Mouse (Mus musculus) large intestine, adult 2 months (tissue): ENCODE data around the gene Tusc2. TPM values are rescaled to one million over a fixed set of nuclear protein-coding genes. Genes with fewer than 3 reads are reported as not detected.
A peak's percentile ranks its signal among the peaks of the same experiment; 100 is the strongest.
"Not testable (repeated sequence)": the region's sequence is repeated elsewhere in the genome, so short reads cannot be mapped to it uniquely, and the experiment has no call there.

Experiments used
- DNase-seq: peaks from one replicate; pipeline ENCODE4 v3.0.0-alpha.2; 2012; ENCODE audit warnings: low read depth, low spot score
- WGBS: fragments of 180-500 bp; shearing (Covaris S2); methylation state at CpG from one replicate; pipeline ENCODE4 v1.1.7; 2018; 5-methylcytosine and 5-hydroxymethylcytosine counted together
- polyA plus RNA-seq: library from polyadenylated mRNA; depleted of rRNA; stranded (reverse); fragments of >200 nt; gene quantifications from 2 replicates; pipeline ENCODE4 v1.2.3, GENCODE M21; 2012

The Tusc2 gene
- polyA plus RNA-seq, 1 experiment, result 46.3 TPM

DNA sequence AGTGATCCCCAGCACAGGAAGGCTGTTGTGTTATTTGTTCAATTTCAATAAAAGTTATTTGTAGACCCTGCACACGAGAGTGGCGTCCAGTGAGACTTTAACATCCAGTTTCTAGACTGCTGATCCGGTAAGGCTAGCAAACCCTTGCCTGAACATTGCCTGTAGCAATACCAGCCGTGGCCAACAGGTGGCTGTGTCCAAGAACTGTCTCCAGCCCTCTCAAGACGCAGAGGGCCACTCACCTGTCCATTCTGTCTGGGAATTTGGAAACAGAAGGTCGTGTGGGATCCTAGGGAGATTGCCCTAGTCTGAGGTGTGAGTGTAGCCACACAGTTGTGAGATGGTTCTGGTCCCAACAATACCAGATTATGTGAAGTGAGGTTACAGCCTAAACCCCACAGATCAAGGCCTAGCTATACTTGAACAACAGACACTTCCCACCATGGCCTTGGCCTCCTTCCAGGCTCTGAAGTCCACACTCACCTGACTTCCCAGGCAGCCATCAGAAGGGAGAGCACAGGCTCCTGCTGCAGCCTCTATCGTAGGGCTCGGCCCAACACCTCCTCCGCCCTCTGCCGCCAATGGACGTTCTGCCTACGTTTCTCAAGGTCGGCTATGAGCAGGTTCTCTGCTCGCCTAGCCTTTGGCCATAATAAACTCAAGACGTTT lies 3.1 kb downstream of the Tusc2 start:
- DNase-seq, result peak; percentile 83
- 14% methylated on average over 15 of the region's 15 CpGs for WGBS

- WGBS, result 29% methylated on average over 3 of the region's 3 CpGs
- no peak for DNase-seq
These were observed 3.8 kb downstream of the Tusc2 start for GRCm38 (mm10) chr9:107566855-107567254.

- WGBS, result 16% methylated on average over 18 of the region's 18 CpGs
- no peak for DNase-seq
These were observed 4.8 kb downstream of the Tusc2 start, which contains the start of gene Hyal2 for GRCm38 (mm10) chr9:107567702-107568319. TSS of gene Hyal2 (plus strand) at chr9:107567945.

- WGBS, result 0% methylated on average over 41 of the region's 41 CpGs
These were observed 5.5 kb downstream of the Tusc2 start for GRCm38 (mm10) chr9:107568331-107569261.

GRCm38 (mm10) chr9:107569270-107569669 lies 6.2 kb downstream of the Tusc2 start:
- under 1% methylated on average over 23 of the region's 23 CpGs for WGBS
- no peak for DNase-seq

More at GRCm38 (mm10) chr9:107568331-107569261, 5.5 kb downstream of the Tusc2 start:
- DNase-seq, result peak; percentile 82

- DNase-seq, result no peak
- WGBS, result 27% methylated on average over 13 of the region's 13 CpGs
These were observed 7.0 kb downstream of the Tusc2 start for GRCm38 (mm10) chr9:107570016-107570415.

DNA sequence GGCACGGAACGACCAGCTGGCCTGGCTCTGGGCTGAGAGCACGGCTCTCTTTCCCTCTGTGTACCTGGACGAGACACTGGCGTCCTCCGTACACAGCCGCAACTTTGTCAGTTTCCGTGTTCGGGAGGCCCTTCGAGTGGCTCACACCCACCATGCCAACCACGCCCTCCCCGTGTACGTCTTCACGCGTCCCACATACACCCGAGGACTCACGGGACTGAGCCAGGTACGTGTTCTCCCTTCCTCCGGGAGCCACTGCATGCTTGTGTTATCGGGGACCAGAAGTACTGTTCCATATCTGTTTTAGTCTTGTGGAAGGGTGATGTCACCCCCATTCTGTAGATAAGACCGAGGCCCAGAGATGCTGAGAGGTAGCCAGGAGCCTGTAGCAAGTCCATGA lies 7.8 kb downstream of the Tusc2 start:
- no peak for DNase-seq
- WGBS, result 40% methylated on average over 21 of the region's 21 CpGs

DNA sequence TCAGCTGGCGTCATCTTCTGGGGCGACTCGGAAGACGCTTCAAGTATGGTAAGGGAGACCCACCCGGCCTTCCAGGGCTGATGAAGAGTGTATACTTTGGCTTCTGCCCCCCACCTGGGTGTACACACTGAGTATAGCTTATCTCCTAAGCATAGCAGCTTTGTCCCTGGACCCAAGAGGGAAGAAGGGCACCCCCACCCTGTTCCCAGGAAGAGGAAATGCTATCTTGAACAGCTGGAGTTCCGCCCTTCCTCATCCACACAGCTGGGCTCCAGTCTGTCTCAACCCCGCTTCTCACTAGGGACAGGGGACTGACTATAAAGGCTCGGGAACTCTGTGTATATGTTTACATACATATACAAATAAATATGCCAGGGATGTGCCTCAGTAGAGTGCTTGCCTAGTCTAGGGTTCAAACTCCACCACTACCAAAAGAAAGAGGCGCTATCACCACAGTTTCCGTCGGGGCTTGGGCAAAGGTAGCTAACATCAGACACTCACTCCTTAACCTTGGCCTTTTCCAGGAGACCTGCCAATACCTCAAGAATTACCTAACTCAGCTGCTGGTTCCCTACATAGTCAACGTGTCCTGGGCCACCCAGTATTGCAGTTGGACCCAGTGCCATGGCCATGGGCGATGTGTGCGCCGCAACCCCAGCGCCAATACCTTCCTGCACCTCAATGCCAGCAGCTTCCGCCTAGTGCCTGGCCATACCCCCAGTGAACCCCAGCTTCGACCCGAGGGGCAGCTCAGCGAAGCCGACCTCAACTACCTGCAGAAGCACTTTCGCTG lies 8.7 kb downstream of the Tusc2 start:
- no peak for DNase-seq
- 66% methylated on average over 22 of the region's 22 CpGs for WGBS

- no peak for DNase-seq
- 98% methylated on average over 2 of the region's 2 CpGs for WGBS
These were observed 9.2 kb downstream of the Tusc2 start for GRCm38 (mm10) chr9:107572327-107572662.

- DNase-seq, result not testable (repeated sequence)
- WGBS, result 85% methylated on average over 6 of the region's 6 CpGs
These were observed 10.7 kb downstream of the Tusc2 start for GRCm38 (mm10) chr9:107573774-107574173.

DNA sequence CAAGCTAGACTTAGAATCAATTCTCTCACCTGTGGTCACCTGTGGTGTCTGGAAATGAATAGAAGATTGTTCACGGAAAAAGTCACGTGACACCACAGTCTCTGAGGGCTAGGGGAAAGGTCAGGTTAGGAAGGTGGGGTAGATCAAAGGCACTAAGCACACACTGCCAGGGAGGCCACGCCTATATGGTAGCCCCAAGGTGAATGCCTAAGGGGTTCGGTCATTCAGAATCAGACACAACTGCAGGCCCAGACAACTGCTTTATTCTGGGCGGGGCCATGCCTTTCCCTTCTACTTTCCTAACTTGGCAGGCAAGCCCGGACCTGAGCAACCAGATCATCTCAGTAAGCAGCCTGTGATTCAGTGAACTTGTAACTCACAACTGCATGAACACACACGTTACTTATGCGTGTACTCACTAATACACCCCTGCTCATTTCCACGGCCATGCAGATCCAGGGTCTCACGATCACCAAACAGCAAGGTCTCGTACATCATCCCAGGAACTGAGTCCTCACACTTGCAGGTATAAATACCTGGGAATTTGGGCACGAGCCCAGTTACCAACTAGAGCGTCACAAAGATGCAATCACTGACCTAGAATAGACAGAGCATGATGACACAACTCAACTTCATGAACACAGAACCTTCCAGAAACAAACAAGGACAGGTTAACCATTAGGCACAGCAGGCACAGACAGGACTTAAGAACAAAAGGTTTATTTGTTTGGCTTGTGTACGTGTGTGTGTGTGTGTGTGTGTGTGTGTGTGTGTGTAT lies 12.7 kb downstream of the Tusc2 start:
- WGBS, result 27% methylated on average over 14 of the region's 14 CpGs
- peak; percentile 78 for DNase-seq

GRCm38 (mm10) chr9:107576357-107577107 lies 13.5 kb downstream of the Tusc2 start, which contains the start of gene Hyal1:
TSS of gene Hyal1 (plus strand) at chr9:107576927.
- 9% methylated on average over 16 of the region's 16 CpGs for WGBS
- no peak for DNase-seq

GRCm38 (mm10) chr9:107577871-107578270 lies 14.8 kb downstream of the Tusc2 start:
- no peak for DNase-seq
- WGBS, result 91% methylated on average over 10 of the region's 10 CpGs

GRCm38 (mm10) chr9:107578587-107578986 lies 15.5 kb downstream of the Tusc2 start, which contains the start of gene Naa80:
TSS of gene Naa80 (plus strand) at chr9:107578887.
- no peak for DNase-seq
- 63% methylated on average over 3 of the region's 3 CpGs for WGBS

DNA sequence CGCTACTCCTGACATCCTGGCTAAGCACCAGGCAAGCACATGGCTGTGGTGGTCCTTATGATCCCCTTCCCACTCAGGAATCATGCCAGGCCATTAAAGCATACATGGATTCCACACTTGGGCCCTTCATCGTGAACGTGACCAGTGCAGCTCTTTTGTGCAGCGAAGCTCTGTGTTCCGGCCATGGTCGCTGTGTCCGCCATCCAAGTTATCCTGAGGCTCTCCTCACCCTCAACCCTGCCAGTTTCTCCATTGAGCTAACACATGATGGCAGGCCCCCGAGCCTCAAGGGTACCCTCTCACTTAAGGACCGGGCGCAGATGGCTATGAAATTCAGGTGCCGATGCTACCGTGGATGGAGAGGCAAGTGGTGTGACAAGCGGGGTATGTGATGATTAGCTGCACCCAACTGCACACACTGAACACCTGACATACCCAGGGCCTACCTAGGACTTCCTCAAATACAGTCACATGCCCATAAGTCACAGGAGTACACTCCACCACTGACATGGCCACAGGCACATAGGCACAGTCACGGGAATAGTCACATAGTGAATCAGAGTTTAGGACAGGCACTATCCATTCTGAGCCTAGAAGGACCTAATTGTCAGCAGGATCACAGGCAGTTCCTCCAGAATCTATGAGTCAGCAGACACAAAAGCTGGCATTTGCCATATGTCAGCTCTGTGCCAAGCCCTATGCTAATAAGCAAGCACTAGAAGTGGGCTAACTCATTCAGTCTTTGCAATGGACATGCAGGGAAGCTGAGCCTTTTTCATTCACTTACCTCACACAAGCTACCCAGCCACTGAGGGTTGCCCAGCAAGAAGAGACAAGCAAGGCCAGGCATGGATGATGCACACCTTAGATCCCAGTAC lies 16.2 kb downstream of the Tusc2 start:
- 92% methylated on average over 14 of the region's 14 CpGs for WGBS
- DNase-seq, result no peak

- under 1% methylated on average over 32 of the region's 32 CpGs for WGBS
- peak; percentile 86 for DNase-seq
These were observed 17.7 kb downstream of the Tusc2 start, which contains the start of gene Hyal3 for GRCm38 (mm10) chr9:107580501-107581317. TSS of gene Hyal3 (plus strand) at chr9:107580818.
